Mouse (Mus musculus) myocyte (in vitro differentiated cells): ENCODE measurements at regions not wholly inside any gene's neighbourhood (a gene's known extent, or its start where the extent isn't known, plus 50 kb on each side); places are given as distances from the start of the nearest gene placed in this dataset.

ENCODE experiments used
- CEBPB ChIP-seq: IDR thresholded peaks from 2 replicates; pipeline ENCODE4 v1.6.1; 2011; ENCODE audit warnings: mild to moderate bottlenecking, moderate library complexity; ENCODE audit not compliant: poor library complexity, insufficient read depth, severe bottlenecking
- E2F4 ChIP-seq: IDR thresholded peaks from one replicate; pipeline ENCODE4 v1.6.1; 2011; ENCODE audit warnings: mild to moderate bottlenecking, control low read depth, moderate library complexity; ENCODE audit not compliant: insufficient read depth
- MAX ChIP-seq: IDR thresholded peaks from one replicate; pipeline ENCODE4 v1.6.1; 2011; ENCODE audit warnings: low read depth, mild to moderate bottlenecking, control low read depth
- MYOD1 ChIP-seq, 3 experiments: IDR thresholded peaks; one replicate each; pipeline ENCODE4 v1.6.1; 2011; ENCODE audit warnings: control low read depth in 2 of 3, low read depth in 2 of 3, mild to moderate bottlenecking in 2 of 3, moderate library complexity in 1 of 3; ENCODE audit not compliant: insufficient read length in 2 of 3, control insufficient read depth in 1 of 3
- MYOG ChIP-seq, 3 experiments: IDR thresholded peaks; one replicate each; pipeline ENCODE4 v1.6.1; 2011; ENCODE audit warnings: control low read depth in 2 of 3, low read depth in 2 of 3, mild to moderate bottlenecking in 2 of 3; ENCODE audit not compliant: insufficient read length in 2 of 3, control insufficient read depth in 1 of 3, insufficient read depth in 1 of 3
- POLR2A ChIP-seq: IDR thresholded peaks from one replicate; pipeline ENCODE4 v1.6.1; 2011; ENCODE audit warnings: low read depth, mild to moderate bottlenecking, control low read depth, moderate library complexity; ENCODE audit not compliant: insufficient read length
- REST ChIP-seq: IDR thresholded peaks from one replicate; pipeline ENCODE4 v1.6.1; 2011; ENCODE audit warnings: mild to moderate bottlenecking, control low read depth, moderate library complexity; ENCODE audit not compliant: insufficient read depth, insufficient read length
- SRF ChIP-seq: IDR thresholded peaks from one replicate; pipeline ENCODE4 v1.6.1; 2011; ENCODE audit warnings: low read depth; ENCODE audit not compliant: control insufficient read depth, insufficient read length
- TCF12 ChIP-seq: IDR thresholded peaks from one replicate; pipeline ENCODE4 v1.6.1; 2011; ENCODE audit warnings: mild to moderate bottlenecking, control low read depth; ENCODE audit not compliant: poor library complexity, insufficient read depth, severe bottlenecking
- TCF3 ChIP-seq: IDR thresholded peaks from one replicate; pipeline ENCODE4 v1.6.1; 2011; ENCODE audit warnings: low read depth, control low read depth; ENCODE audit not compliant: insufficient read length
- USF1 ChIP-seq: IDR thresholded peaks from one replicate; pipeline ENCODE4 v1.6.1; 2011; ENCODE audit warnings: low read depth, mild to moderate bottlenecking, control low read depth, moderate library complexity

- no peak for TF ChIP-seq CEBPB
- no peak for TF ChIP-seq MYOD1 (IDR thresholded peaks at IDR 0.05; ENCODE audit: control insufficient read depth in 1 of 3, insufficient read length in 2 of 3, low read depth in 2 of 3)
- no peak for TF ChIP-seq POLR2A
- TF ChIP-seq SRF, result no peak
- no peak for TF ChIP-seq MAX
- no peak for TF ChIP-seq E2F4
- no peak for TF ChIP-seq TCF3
- TF ChIP-seq REST, result no peak
- TF ChIP-seq TCF12, result no peak
- no peak for TF ChIP-seq USF1
- no peak for TF ChIP-seq MYOG (IDR thresholded peaks at IDR 0.05; ENCODE audit: control insufficient read depth in 1 of 3, insufficient read depth in 1 of 3, insufficient read length in 2 of 3, low read depth in 2 of 3)
These were observed 155.0 kb upstream of the Tmem161b start for GRCm38 (mm10) chr13:84066960-84067665.
